Mouse (Mus musculus) G1E (cell line): ENCODE data around the gene Crybb2.

Experiments
- CTCF ChIP-seq: IDR thresholded peaks from 2 replicates; pipeline ENCODE4 v1.5.1; 2012; ENCODE audit warnings: low read depth, low read length, inconsistent platforms, mixed read lengths
- GATA1 ChIP-seq: IDR thresholded peaks from 2 replicates; pipeline ENCODE4 v1.6.1; 2012; ENCODE audit warnings: borderline replicate concordance, low read length, inconsistent platforms, mixed read lengths
- GATA2 ChIP-seq: IDR thresholded peaks from 2 replicates; pipeline ENCODE4 v1.6.1; 2012; ENCODE audit warnings: low read depth, low read length, inconsistent platforms, borderline replicate concordance
- POLR2AphosphoS5 ChIP-seq: IDR thresholded peaks from 2 replicates; pipeline ENCODE4 v1.6.1; 2012; ENCODE audit warnings: low read depth, low read length, inconsistent platforms; ENCODE audit not compliant: insufficient replicate concordance

DNA sequence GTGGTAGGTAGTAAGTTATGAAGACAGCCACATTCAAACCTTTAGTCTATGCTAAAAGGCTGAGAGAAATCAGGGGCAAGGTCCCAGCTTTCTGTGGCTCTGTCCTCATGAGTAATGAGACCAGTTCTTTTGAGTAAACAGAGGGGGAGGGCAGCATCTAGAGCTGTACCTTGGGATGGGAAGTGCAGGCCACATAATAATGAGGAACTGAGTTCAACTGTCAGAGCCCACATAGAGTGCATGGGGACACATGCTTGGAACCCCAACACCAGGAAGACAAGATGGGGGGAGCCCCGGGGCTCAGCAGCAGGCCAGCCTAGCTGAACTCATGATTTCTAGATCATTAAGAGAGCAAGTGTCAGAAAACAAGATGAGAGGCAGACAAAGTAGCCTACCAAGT lies 52.9 kb downstream of the Crybb2 start:
- TF ChIP-seq POLR2AphosphoS5 (no peak), CTCF (no peak), GATA1 (no peak), GATA2 (no peak)
